Mouse (Mus musculus) liver, embryonic 16.5 days (tissue): Measurements from ENCODE around the gene Wdr77. TPM values are rescaled to one million over a fixed set of nuclear protein-coding genes. Genes with fewer than 3 reads are reported as not detected.
A peak's percentile ranks its signal among the peaks of the same experiment; 100 is the strongest.
"Not testable (repeated sequence)": the region's sequence is repeated elsewhere in the genome, so short reads cannot be mapped to it uniquely, and the experiment has no call there.

ENCODE experiments used
- ATAC-seq: fragments of 200-750 bp; cut with Nextera tagmentation; 2 replicates; pipeline ENCODE4 v1.8.0; 2017; ENCODE audit warnings: low read depth, mild to moderate bottlenecking, moderate number of reproducible peaks, moderate library complexity
- H3K27ac ChIP-seq: fragments of 300-500 bp; sonication (generic); 2 replicates; pipeline ENCODE4 v1.5.1; 2014; ENCODE audit warnings: mild to moderate bottlenecking, low read length
- H3K27me3 ChIP-seq: fragments of 300-500 bp; sonication (generic); 2 replicates; pipeline ENCODE4 v1.6.1; 2014; ENCODE audit warnings: low read depth, low read length, mixed read lengths; ENCODE audit not compliant: control insufficient read depth, insufficient read depth
- H3K36me3 ChIP-seq: fragments of 300-500 bp; sonication (generic); 2 replicates; pipeline ENCODE4 v1.6.1; 2014; ENCODE audit warnings: mild to moderate bottlenecking; ENCODE audit not compliant: control insufficient read depth, insufficient read depth
- H3K4me1 ChIP-seq: fragments of 300-500 bp; sonication (generic); 2 replicates; pipeline ENCODE4 v1.6.1; 2014; ENCODE audit warnings: low read depth, low read length, mixed read lengths; ENCODE audit not compliant: control insufficient read depth
- H3K4me2 ChIP-seq: fragments of 300-500 bp; sonication (generic); 2 replicates; pipeline ENCODE4 v1.6.1; 2014; ENCODE audit warnings: low read depth, low read length, mixed read lengths
- H3K4me3 ChIP-seq: fragments of 300-500 bp; sonication (generic); 2 replicates; pipeline ENCODE4 v1.5.1; 2014; ENCODE audit warnings: low read depth, mild to moderate bottlenecking, low read length
- H3K9ac ChIP-seq: fragments of 300-500 bp; sonication (generic); 2 replicates; pipeline ENCODE4 v1.6.1; 2014; ENCODE audit warnings: low read depth, low read length
- H3K9me3 ChIP-seq: fragments of 300-500 bp; sonication (generic); replicated peaks from 2 replicates; pipeline ENCODE4 v1.6.1; 2016; ENCODE audit warnings: low read length; ENCODE audit not compliant: control insufficient read depth
- WGBS: fragments of 180-500 bp; shearing (Covaris S2); extraction: QIAGEN DNeasy Blood & Tissue Kit; methylation state at CpG from one replicate; pipeline ENCODE4 v1.1.7; 2014; ENCODE audit not compliant: insufficient replicate concordance; 5-methylcytosine and 5-hydroxymethylcytosine counted together
- polyA plus RNA-seq: library from polyadenylated mRNA; unstranded; fragments of >200 nt; fragmentation: Nextera tagmentation; extraction: Ambion mirVana; gene quantifications from 2 replicates; pipeline ENCODE4 v1.2.1, GENCODE M21; 2015

Wdr77 gene
- polyA plus RNA-seq, 1 experiment from 2014 or later, result 35.1 TPM

DNA sequence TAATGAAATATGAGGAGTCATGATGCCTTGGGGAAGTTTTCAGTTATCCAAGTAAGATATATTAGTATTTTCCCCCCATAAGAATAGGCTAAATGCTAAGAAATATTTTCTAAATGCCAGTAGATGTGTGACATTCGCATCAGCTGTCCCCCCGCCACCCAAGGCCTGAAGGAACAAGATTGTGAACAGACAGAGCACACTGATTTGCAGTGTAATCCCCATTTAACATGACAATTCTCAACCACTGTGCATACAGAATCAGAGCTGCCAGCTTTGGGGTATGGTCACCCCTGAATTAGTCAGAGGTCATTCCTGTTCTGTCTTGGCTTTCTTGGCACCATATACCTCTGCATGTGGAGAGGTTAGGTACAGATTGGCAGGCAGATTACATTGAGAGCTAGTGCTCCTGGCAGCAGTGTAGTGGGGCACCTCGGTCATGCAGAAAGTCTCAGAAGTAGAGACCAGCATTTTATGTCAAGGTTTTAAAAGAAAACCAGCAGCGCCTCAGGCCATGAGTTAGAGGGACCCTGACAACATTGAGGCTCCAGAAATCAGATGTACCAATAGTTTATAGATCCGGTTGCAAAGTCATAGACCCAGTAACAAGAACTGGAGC is 12.8 kb downstream of the Wdr77 start:
- no peak for ATAC-seq
- H3K4me3 ChIP-seq, result no peak overlapping the region
- no peaks in the 10 kb centered on the region for H3K9me3 ChIP-seq
- H3K9ac ChIP-seq, result no peak overlapping the region
- no peaks in the 10 kb centered on the region for H3K4me1 ChIP-seq
- H3K4me2 ChIP-seq, result no peak overlapping the region
- H3K27ac ChIP-seq, result no peak overlapping the region
- H3K27me3 ChIP-seq, result no peaks in the 10 kb centered on the region
- peaks cover 12% of the 10 kb centered on the region for H3K36me3 ChIP-seq
- 70% methylated on average over 5 of the region's 5 CpGs for WGBS

DNA sequence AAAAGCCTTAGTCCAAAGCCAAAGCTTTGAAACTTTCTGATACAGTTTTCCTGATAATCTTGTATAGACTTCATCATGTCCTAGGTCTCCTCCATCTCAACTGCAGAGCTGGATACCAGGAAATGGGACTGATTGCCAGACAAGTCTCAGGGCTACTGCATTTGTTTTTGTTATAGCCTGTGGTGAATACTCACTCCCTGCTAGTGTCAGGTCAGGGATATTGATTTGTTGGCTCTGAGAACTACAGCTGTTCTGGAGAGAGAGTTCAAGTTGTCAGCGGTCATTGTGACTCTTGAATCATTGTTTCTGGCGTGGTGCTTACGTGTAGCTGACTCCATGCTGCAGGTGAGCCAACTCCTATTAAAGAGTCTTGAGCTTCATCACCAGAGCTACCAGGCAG is 14.2 kb downstream of the Wdr77 start, which contains the start of gene Ovgp1:
Gene Ovgp1, plus strand, starts transcription at position 301 of the 400 bp plus-strand sequence.
- peaks cover 5% of the 10 kb centered on the region for H3K36me3 ChIP-seq
- no peak within 1 kb of the TSS for H3K27ac ChIP-seq
- no peak within 1 kb of the TSS for H3K4me2 ChIP-seq
- 61% methylated on average over 3 of the region's 3 CpGs for WGBS
- ATAC-seq, result no peak
- H3K9me3 ChIP-seq, result no peaks in the 10 kb centered on the region
- H3K9ac ChIP-seq, result no peak within 1 kb of the TSS
- H3K4me3 ChIP-seq, result no peak within 1 kb of the TSS
- no peaks in the 10 kb centered on the region for H3K27me3 ChIP-seq
- H3K4me1 ChIP-seq, result no peaks in the 10 kb centered on the region

DNA sequence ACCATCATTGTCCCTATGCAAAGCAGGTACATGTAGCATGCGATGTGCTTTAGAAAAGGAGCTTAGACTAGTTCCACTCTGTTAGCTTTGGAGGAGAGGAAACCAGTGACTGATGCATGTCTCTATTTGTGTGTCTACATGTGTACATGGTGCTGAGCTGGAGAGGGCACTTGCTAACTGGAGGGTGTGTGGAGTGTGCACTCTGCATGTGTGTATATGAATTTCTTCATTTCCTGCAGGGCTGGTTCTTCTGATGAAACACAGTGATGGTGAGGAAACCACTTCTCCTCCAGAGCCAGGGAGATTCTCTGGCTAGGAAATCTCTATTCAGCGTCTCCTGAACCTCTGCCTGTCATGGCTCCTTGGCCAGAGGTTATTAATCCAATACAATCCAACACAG is 15.0 kb downstream of the Wdr77 start:
- peak; percentile 47; the same call in 1 of the 2 replicates for ATAC-seq
- Histone ChIP-seq H3K36me3 (no peaks in the 10 kb centered on the region), H3K4me2 (no peak overlapping the region), H3K27me3 (no peaks in the 10 kb centered on the region), H3K9me3 (no peaks in the 10 kb centered on the region), H3K27ac (no peak overlapping the region), H3K4me3 (no peak overlapping the region), H3K9ac (no peak overlapping the region), H3K4me1 (no peaks in the 10 kb centered on the region)
- 70% methylated on average over 2 of the region's 2 CpGs for WGBS

DNA sequence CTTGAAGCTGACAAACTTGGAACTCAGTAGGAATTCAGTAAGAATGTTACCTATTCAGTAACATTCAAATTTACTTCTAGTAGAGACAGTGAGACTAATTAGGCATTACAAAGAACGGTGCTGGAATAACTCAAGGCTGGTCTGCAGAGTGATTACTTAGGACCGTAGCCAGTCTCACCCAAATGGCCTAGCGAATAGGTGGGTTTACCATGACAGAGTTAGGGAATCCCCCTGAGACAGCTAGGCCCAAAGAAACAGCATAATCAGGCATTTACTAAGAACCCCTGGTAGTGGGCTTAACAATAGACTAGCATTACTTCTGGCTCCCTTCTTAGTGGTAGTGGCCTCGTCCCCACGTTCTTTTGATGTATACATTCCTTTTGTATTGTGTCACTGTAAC is 30.4 kb downstream of the Wdr77 start:
- H3K4me1 ChIP-seq, H3K27me3 ChIP-seq, H3K36me3 ChIP-seq, H3K27ac ChIP-seq, H3K9me3 ChIP-seq, H3K4me2 ChIP-seq, ATAC-seq, H3K9ac ChIP-seq, H3K4me3 ChIP-seq: not testable (repeated sequence)
- 59% methylated on average over 5 of the region's 5 CpGs for WGBS

DNA sequence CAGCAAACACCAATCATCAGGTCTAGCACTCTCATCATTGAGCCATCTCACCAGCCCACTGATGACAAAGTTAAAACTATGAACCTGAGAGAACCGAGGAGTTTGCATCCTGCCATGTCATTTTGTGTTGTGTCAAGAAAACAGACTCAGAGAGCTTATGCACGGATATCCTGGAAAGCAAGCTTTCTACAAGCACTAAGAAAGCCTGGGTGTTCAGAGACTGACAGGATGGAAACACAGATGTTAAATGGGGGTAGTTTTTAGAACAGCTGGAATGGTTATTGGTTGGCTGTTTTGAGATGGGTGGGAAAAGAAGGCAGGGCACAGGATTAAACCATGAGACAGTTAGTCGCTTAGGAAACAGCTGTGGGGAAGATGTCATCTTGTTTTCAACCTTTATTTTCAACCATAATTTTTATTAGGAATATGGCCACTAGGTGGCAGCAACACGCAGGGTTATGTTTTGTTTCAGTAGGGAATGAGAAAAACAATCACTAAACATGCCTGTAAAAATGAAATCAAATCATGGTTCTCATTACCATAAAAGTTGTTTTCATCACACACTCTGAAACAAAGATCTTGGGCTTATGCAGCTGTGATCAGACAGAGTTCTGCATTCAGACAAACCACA is 32.6 kb downstream of the Wdr77 start:
- Histone ChIP-seq H3K36me3 (no peaks in the 10 kb centered on the region), H3K9me3 (no peaks in the 10 kb centered on the region), H3K4me3 (no peak overlapping the region), H3K27ac (no peak overlapping the region), H3K9ac (no peak overlapping the region), H3K4me2 (no peak overlapping the region), H3K27me3 (no peaks in the 10 kb centered on the region), H3K4me1 (no peaks in the 10 kb centered on the region)
- no peak for ATAC-seq
- WGBS, result 10% methylated on average over 4 of the region's 4 CpGs

DNA sequence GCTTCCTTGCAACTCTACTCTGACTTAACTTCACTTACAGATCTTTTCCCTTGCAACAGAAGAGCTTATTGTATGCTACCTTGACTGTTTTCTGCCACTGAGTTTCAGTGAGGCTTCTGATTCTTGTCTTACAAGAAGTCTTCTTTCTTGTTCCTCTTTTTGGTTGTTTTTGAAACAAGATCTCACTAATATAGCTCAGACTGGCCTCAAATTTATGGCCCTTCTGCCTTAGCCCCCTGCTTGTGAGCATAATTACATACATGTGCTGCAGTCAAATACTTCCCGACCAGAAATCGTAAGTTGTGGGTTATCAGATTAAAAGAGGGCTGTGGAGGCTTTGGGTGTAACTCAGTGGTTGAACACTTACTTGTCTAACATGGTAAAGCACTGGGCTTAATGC is 35.6 kb downstream of the Wdr77 start:
- no peaks in the 10 kb centered on the region for H3K9me3 ChIP-seq
- no peaks in the 10 kb centered on the region for H3K4me1 ChIP-seq
- WGBS, result 6% methylated on average over 2 of the region's 2 CpGs
- H3K27ac ChIP-seq, result no peak overlapping the region
- H3K27me3 ChIP-seq, result no peaks in the 10 kb centered on the region
- ATAC-seq, result no peak
- no peak overlapping the region for H3K4me2 ChIP-seq
- no peak overlapping the region for H3K4me3 ChIP-seq
- no peak overlapping the region for H3K9ac ChIP-seq
- H3K36me3 ChIP-seq, result no peaks in the 10 kb centered on the region

DNA sequence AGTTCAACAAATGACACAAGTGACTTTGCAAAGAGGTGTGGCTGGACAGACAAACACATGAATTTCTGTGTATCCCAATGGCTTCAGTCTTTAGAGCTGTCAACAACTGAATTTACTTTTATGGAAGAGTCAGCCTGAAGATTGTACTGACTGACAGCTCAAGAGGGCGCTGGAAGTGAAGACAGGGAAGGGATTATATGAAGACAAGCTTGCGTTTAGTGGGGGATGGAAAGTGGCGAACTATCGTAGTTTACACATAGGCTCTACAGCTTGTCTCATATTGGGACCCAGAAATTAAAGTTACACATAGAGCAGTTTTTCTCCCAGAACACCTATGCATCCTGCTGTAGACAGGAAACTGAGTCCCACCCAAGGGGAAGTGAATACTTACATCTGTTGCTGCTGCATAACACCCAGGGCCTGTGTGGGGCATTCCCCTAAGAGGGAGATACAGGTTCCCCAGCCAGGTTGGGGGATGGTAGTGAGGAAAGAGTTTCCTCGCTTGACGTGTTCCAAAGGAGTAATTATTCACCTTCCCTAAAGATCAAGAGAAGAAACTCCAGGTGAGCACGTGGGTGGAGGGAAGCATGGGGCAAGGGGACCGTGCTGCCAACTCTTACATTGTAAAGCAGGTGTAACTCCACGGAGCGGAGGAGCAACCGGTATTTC is 41.7 kb downstream of the Wdr77 start:
- Histone ChIP-seq H3K36me3 (no peaks in the 10 kb centered on the region), H3K27me3 (no peaks in the 10 kb centered on the region), H3K4me2 (no peak overlapping the region), H3K4me3 (no peak overlapping the region), H3K4me1 (no peaks in the 10 kb centered on the region; the same call in 1 of the 2 replicates), H3K9me3 (no peaks in the 10 kb centered on the region), H3K27ac (no peak overlapping the region), H3K9ac (no peak overlapping the region)
- ATAC-seq, result no peak
- WGBS, result 24% methylated on average over 11 of the region's 11 CpGs

DNA sequence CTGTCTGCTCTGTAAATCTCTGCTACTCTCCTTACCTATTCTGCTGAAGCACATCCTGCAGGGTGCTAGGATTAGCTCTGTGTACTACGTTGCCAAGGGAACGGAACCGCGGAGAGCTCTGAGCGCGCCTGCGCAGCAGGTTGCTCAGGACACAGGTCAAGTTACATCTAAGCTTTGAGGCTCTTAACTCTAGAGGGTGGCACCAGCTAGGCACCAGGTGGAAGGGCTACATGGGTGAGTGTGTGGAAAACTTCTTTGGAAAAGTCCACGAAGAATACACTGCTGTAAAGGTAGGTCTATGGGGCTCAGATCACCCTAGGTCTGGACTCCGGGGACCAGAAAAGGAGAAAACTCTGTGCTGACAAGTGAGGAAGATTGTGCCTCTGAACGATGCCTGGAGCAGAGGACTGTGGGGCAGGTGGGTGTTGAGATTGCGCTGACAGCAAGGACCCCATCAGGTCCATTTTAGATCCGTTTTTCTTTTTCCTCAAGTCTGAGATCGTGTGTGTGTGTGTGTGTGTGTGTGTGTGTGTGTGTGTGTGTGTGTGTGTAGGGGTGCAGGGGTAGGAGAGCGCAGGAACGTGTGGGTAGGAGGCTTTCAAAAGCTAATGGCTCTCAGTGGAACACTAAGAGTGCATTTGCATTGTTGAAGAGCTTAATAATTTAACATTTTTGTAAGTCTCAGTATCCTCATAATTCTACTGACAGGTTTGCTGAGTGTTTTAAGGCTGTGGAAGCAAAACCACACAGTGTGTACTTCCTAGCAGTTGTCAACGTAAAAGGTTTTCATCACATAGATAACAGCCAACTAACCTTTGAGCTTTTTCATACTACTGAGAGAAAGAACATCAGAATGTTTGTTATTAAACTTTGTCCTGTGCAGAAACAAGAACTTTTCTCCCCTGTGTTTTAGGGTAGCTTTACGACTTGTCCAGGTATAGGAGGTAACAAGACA is 42.5 kb downstream of the Wdr77 start:
- Histone ChIP-seq H3K4me1 (no peaks in the 10 kb centered on the region; the same call in 1 of the 2 replicates), H3K4me2 (no peak overlapping the region), H3K27ac (no peak overlapping the region), H3K27me3 (no peaks in the 10 kb centered on the region), H3K9me3 (no peaks in the 10 kb centered on the region), H3K9ac (no peak overlapping the region), H3K36me3 (no peaks in the 10 kb centered on the region), H3K4me3 (no peak overlapping the region)
- WGBS, result 14% methylated on average over 17 of the region's 17 CpGs
- ATAC-seq, result no peak
